Mouse (Mus musculus) CD8-positive naive resting alpha-beta T cell, adult 57 days (primary cell): Measurements from ENCODE around the gene Disp3. TPM values are rescaled to one million over a fixed set of nuclear protein-coding genes. Genes with fewer than 3 reads are reported as not detected.

Experiments used
- total RNA-seq: library from RNA; stranded (reverse); gene quantifications from one replicate; pipeline ENCODE4 v1.2.4, GENCODE M21; 2023

The Disp3 gene
- not detected for total RNA-seq

GRCm38 (mm10) chr4:148287476-148288054 lies at the start of gene Disp3:
Gene Disp3, minus strand, starts transcription at chr4:148287965.

Other genes starting within 250 kb of the Disp3 start
- 39.4 TPM for gene Clcn6, start 249.1 kb downstream of the Disp3 start, total RNA-seq
- gene Mthfr, start 248.9 kb downstream of the Disp3 start, total RNA-seq: 21.2 TPM
- gene Agtrap, start 199.9 kb downstream of the Disp3 start, total RNA-seq: 15.2 TPM
- gene Mad2l2, start 157.6 kb downstream of the Disp3 start, total RNA-seq: 22.0 TPM
- gene Draxin, start 157.3 kb downstream of the Disp3 start, total RNA-seq: not detected
- gene Fbxo6, start 135.8 kb downstream of the Disp3 start, total RNA-seq: 11.5 TPM
- 4.1 TPM for gene Fbxo44, start 127.5 kb downstream of the Disp3 start, total RNA-seq
- gene Fbxo2, start 127.3 kb downstream of the Disp3 start, total RNA-seq: not detected
- gene Ubiad1, start 156.8 kb upstream of the Disp3 start, total RNA-seq: 7.8 TPM
- 41.3 TPM for gene Mtor, start 160.6 kb upstream of the Disp3 start, total RNA-seq
- gene Angptl7, start 212.5 kb upstream of the Disp3 start, total RNA-seq: not detected